Mouse (Mus musculus) liver, embryonic 16.5 days (tissue): Measurements from ENCODE around the gene Stk35. TPM values are rescaled to one million over a fixed set of nuclear protein-coding genes. Genes with fewer than 3 reads are reported as not detected.

ENCODE experiments used
- ATAC-seq: fragments of 200-750 bp; cut with Nextera tagmentation; 2 replicates; pipeline ENCODE4 v1.8.0; 2017; ENCODE audit warnings: low read depth, mild to moderate bottlenecking, moderate number of reproducible peaks, moderate library complexity
- H3K27ac ChIP-seq: fragments of 300-500 bp; sonication (generic); 2 replicates; pipeline ENCODE4 v1.5.1; 2014; ENCODE audit warnings: mild to moderate bottlenecking, low read length
- H3K27me3 ChIP-seq: fragments of 300-500 bp; sonication (generic); 2 replicates; pipeline ENCODE4 v1.6.1; 2014; ENCODE audit warnings: low read depth, low read length, mixed read lengths; ENCODE audit not compliant: control insufficient read depth, insufficient read depth
- H3K36me3 ChIP-seq: fragments of 300-500 bp; sonication (generic); 2 replicates; pipeline ENCODE4 v1.6.1; 2014; ENCODE audit warnings: mild to moderate bottlenecking; ENCODE audit not compliant: control insufficient read depth, insufficient read depth
- H3K4me1 ChIP-seq: fragments of 300-500 bp; sonication (generic); 2 replicates; pipeline ENCODE4 v1.6.1; 2014; ENCODE audit warnings: low read depth, low read length, mixed read lengths; ENCODE audit not compliant: control insufficient read depth
- H3K4me2 ChIP-seq: fragments of 300-500 bp; sonication (generic); 2 replicates; pipeline ENCODE4 v1.6.1; 2014; ENCODE audit warnings: low read depth, low read length, mixed read lengths
- H3K4me3 ChIP-seq: fragments of 300-500 bp; sonication (generic); 2 replicates; pipeline ENCODE4 v1.5.1; 2014; ENCODE audit warnings: low read depth, mild to moderate bottlenecking, low read length
- H3K9ac ChIP-seq: fragments of 300-500 bp; sonication (generic); 2 replicates; pipeline ENCODE4 v1.6.1; 2014; ENCODE audit warnings: low read depth, low read length
- H3K9me3 ChIP-seq: fragments of 300-500 bp; sonication (generic); replicated peaks from 2 replicates; pipeline ENCODE4 v1.6.1; 2016; ENCODE audit warnings: low read length; ENCODE audit not compliant: control insufficient read depth
- WGBS: fragments of 180-500 bp; shearing (Covaris S2); extraction: QIAGEN DNeasy Blood & Tissue Kit; methylation state at CpG from one replicate; pipeline ENCODE4 v1.1.7; 2014; ENCODE audit not compliant: insufficient replicate concordance; 5-methylcytosine and 5-hydroxymethylcytosine counted together
- polyA plus RNA-seq: library from polyadenylated mRNA; unstranded; fragments of >200 nt; fragmentation: Nextera tagmentation; extraction: Ambion mirVana; gene quantifications from 2 replicates; pipeline ENCODE4 v1.2.1, GENCODE M21; 2015

Stk35 gene
- polyA plus RNA-seq, 1 experiment from 2014 or later = 3.1 TPM

GRCm38 (mm10) chr2:129823310-129823709 lies 23.0 kb downstream of the Stk35 start:
- Histone ChIP-seq H3K27ac (no peak overlapping the region), H3K4me1 (no peaks in the 10 kb centered on the region), H3K9me3 (no peaks in the 10 kb centered on the region), H3K27me3 (no peaks in the 10 kb centered on the region), H3K36me3 (no peaks in the 10 kb centered on the region; the same call in 1 of the 2 replicates), H3K9ac (no peak overlapping the region), H3K4me3 (no peak overlapping the region), H3K4me2 (no peak overlapping the region)
- ATAC-seq = no peak
- WGBS = 74% methylated on average over 2 of the region's 2 CpGs

GRCm38 (mm10) chr2:129824254-129824653 lies 23.9 kb downstream of the Stk35 start:
- no peak overlapping the region for H3K9ac ChIP-seq
- H3K9me3 ChIP-seq = no peaks in the 10 kb centered on the region
- 86% methylated on average over 6 of the region's 6 CpGs for WGBS
- no peak for ATAC-seq
- no peaks in the 10 kb centered on the region for H3K27me3 ChIP-seq
- no peak overlapping the region for H3K27ac ChIP-seq
- H3K4me1 ChIP-seq = no peaks in the 10 kb centered on the region
- peaks cover 6% of the 10 kb centered on the region for H3K36me3 ChIP-seq
- H3K4me3 ChIP-seq = no peak overlapping the region
- H3K4me2 ChIP-seq = no peak overlapping the region

GRCm38 (mm10) chr2:129826141-129826540 lies 25.8 kb downstream of the Stk35 start:
- WGBS = 79% methylated on average over 3 of the region's 3 CpGs
- Histone ChIP-seq H3K27me3 (no peaks in the 10 kb centered on the region), H3K4me2 (no peak overlapping the region), H3K27ac (no peak overlapping the region), H3K9me3 (no peaks in the 10 kb centered on the region), H3K36me3 (peaks cover 6% of the 10 kb centered on the region; the same call in 1 of the 2 replicates), H3K9ac (no peak overlapping the region), H3K4me1 (no peaks in the 10 kb centered on the region), H3K4me3 (no peak overlapping the region)
- ATAC-seq = no peak

- Histone ChIP-seq H3K36me3 (peaks cover 6% of the 10 kb centered on the region; the same call in 1 of the 2 replicates), H3K9me3 (no peaks in the 10 kb centered on the region), H3K4me2 (no peak overlapping the region), H3K27ac (no peak overlapping the region), H3K4me3 (no peak overlapping the region), H3K27me3 (no peaks in the 10 kb centered on the region), H3K4me1 (no peaks in the 10 kb centered on the region), H3K9ac (no peak overlapping the region)
- WGBS = 80% methylated on average over 4 of the region's 4 CpGs
- no peak for ATAC-seq
Observed at GRCm38 (mm10) chr2:129832993-129833392, 32.7 kb downstream of the Stk35 start.

GRCm38 (mm10) chr2:129834221-129834620 lies 33.9 kb downstream of the Stk35 start:
- Histone ChIP-seq H3K4me2 (no peak overlapping the region), H3K9ac (no peak overlapping the region), H3K9me3 (no peaks in the 10 kb centered on the region), H3K4me1 (no peaks in the 10 kb centered on the region), H3K4me3 (no peak overlapping the region), H3K27me3 (no peaks in the 10 kb centered on the region), H3K36me3 (no peaks in the 10 kb centered on the region), H3K27ac (no peak overlapping the region)
- no peak for ATAC-seq
- 67% methylated on average over 1 of the region's 1 CpGs for WGBS

- Histone ChIP-seq H3K27me3 (no peaks in the 10 kb centered on the region), H3K27ac (no peak overlapping the region), H3K4me2 (no peak overlapping the region), H3K4me3 (no peak overlapping the region), H3K9me3 (no peaks in the 10 kb centered on the region), H3K36me3 (no peaks in the 10 kb centered on the region), H3K4me1 (no peaks in the 10 kb centered on the region), H3K9ac (no peak overlapping the region)
- WGBS = 62% methylated on average over 6 of the region's 6 CpGs
- no peak for ATAC-seq
Observed at GRCm38 (mm10) chr2:129834881-129835280, 34.6 kb downstream of the Stk35 start.

- no peaks in the 10 kb centered on the region for H3K36me3 ChIP-seq
- no peaks in the 10 kb centered on the region for H3K27me3 ChIP-seq
- ATAC-seq = no peak
- no peak overlapping the region for H3K4me3 ChIP-seq
- H3K4me2 ChIP-seq = no peak overlapping the region
- no peaks in the 10 kb centered on the region for H3K4me1 ChIP-seq
- 35% methylated on average over 1 of the region's 1 CpGs for WGBS
- H3K27ac ChIP-seq = no peak overlapping the region
- no peak overlapping the region for H3K9ac ChIP-seq
- H3K9me3 ChIP-seq = no peaks in the 10 kb centered on the region
Observed at GRCm38 (mm10) chr2:129836921-129837320, 36.6 kb downstream of the Stk35 start.

DNA sequence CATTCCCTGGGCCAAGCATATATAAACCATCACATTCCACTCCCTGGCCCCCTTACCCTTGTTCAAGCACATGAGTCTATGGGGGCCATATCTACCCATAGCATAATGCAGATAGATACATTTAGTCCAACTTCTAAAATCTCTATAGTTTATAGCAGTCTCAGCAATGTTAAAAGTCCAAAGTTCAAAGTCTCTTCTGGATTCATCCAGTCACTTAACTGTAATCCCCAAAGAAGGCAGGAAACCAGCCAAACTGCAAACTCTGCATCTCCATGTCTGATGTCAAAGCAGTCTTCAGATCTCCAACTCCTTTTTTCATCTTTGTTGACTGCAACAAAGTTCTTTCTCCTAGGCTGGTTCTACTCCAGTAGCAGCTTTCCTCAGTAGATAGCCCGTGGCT lies 38.0 kb downstream of the Stk35 start:
- Histone ChIP-seq H3K4me1 (no peaks in the 10 kb centered on the region), H3K9me3 (no peaks in the 10 kb centered on the region), H3K36me3 (no peaks in the 10 kb centered on the region), H3K27me3 (no peaks in the 10 kb centered on the region), H3K4me3 (no peak overlapping the region), H3K27ac (no peak overlapping the region), H3K9ac (no peak overlapping the region), H3K4me2 (no peak overlapping the region)
- no peak for ATAC-seq
- WGBS = 61% methylated on average over 1 of the region's 1 CpGs

GRCm38 (mm10) chr2:129845826-129846225 lies 45.5 kb downstream of the Stk35 start:
- Histone ChIP-seq H3K4me3 (no peak overlapping the region), H3K4me2 (no peak overlapping the region), H3K9me3 (no peaks in the 10 kb centered on the region), H3K27ac (no peak overlapping the region), H3K9ac (no peak overlapping the region), H3K36me3 (no peaks in the 10 kb centered on the region), H3K27me3 (no peaks in the 10 kb centered on the region), H3K4me1 (no peaks in the 10 kb centered on the region)
- ATAC-seq = no peak
- 66% methylated on average over 3 of the region's 3 CpGs for WGBS
